Mouse (Mus musculus) midbrain, embryonic 10.5 days (tissue): ENCODE measurements at regions not wholly inside any gene's neighbourhood (a gene's known extent, or its start where the extent isn't known, plus 50 kb on each side); places are given as distances from the start of the nearest gene placed in this dataset.
"Not testable (repeated sequence)": the region's sequence is repeated elsewhere in the genome, so short reads cannot be mapped to it uniquely, and the experiment has no call there.

Experiments
- DNase-seq: peaks from one replicate; pipeline ENCODE4 v3.0.0-alpha.2; 2017; ENCODE audit warnings: low spot score
- H3K27ac ChIP-seq: fragments of 300-500 bp; sonication (generic); replicated peaks from 2 replicates; pipeline ENCODE4 v1.5.1; 2016; ENCODE audit warnings: mild to moderate bottlenecking
- H3K27me3 ChIP-seq: fragments of 300-500 bp; sonication (generic); 2 replicates; pipeline ENCODE4 v1.6.1; 2016; ENCODE audit warnings: low read depth, mild to moderate bottlenecking; ENCODE audit not compliant: poor library complexity, severe bottlenecking
- H3K36me3 ChIP-seq: fragments of 300-500 bp; sonication (generic); 2 replicates; pipeline ENCODE4 v1.6.1; 2016; ENCODE audit warnings: mild to moderate bottlenecking, moderate library complexity
- H3K4me1 ChIP-seq: fragments of 300-500 bp; sonication (generic); 2 replicates; pipeline ENCODE4 v1.6.1; 2016
- H3K4me3 ChIP-seq: fragments of 300-500 bp; sonication (generic); 2 replicates; pipeline ENCODE4 v1.5.1; 2016; ENCODE audit warnings: mild to moderate bottlenecking, moderate library complexity
- H3K9me3 ChIP-seq: fragments of 300-500 bp; sonication (generic); replicated peaks from 2 replicates; pipeline ENCODE4 v1.6.1; 2016; ENCODE audit warnings: mild to moderate bottlenecking
- WGBS: fragments of 180-500 bp; shearing (Covaris S2); methylation state at CpG from one replicate; pipeline ENCODE4 v1.1.7; 2016; 5-methylcytosine and 5-hydroxymethylcytosine counted together

- no peaks in the 10 kb centered on the region for H3K36me3 ChIP-seq
- H3K4me1 ChIP-seq: peaks cover 3% of the 10 kb centered on the region; the same call in 1 of the 2 replicates
- no peaks in the 10 kb centered on the region for H3K27me3 ChIP-seq
- H3K27ac ChIP-seq: no peak overlapping the region
- H3K9me3 ChIP-seq: no peaks in the 10 kb centered on the region
- 77% methylated on average over 14 of the region's 14 CpGs for WGBS
- DNase-seq: no peak
- no peak overlapping the region for H3K4me3 ChIP-seq
These were observed 310.5 kb downstream of the Eipr1 start for GRCm38 (mm10) chr12:29062025-29062637.

- Histone ChIP-seq H3K27me3 (0 out of 2 replicates have a peak, but pooled peaks cover 4% of the 10 kb centered on the region), H3K4me3 (no peak overlapping the region), H3K4me1 (peaks cover 2% of the 10 kb centered on the region; the same call in 1 of the 2 replicates), H3K27ac (no peak overlapping the region), H3K36me3 (no peaks in the 10 kb centered on the region), H3K9me3 (no peaks in the 10 kb centered on the region)
- 96% methylated on average over 3 of the region's 3 CpGs for WGBS
- no peak for DNase-seq
These were observed 311.2 kb downstream of the Eipr1 start for GRCm38 (mm10) chr12:29062801-29063200.

DNA sequence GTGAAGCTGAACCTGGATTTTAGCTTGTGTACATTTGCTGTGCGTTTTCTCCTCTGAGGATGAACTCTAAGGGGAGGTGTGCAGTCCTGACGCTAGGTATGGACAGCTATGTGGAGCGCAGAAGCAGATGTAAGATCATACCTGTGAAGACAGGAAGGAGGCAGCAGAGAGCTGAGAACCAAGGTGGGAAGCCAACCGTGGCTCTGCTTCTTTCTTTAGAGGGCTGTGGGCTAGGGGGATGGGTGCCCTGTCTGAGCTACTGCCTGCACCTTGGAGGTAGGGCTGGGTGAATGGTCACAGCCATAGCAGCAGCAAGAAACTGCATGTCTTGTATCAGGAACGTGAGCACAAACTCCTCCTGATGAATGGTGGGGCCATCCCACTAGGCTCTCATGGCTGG is 316.6 kb downstream of the Eipr1 start:
- Histone ChIP-seq H3K4me1 (peaks cover 5% of the 10 kb centered on the region; the same call in 1 of the 2 replicates), H3K27ac (no peak overlapping the region), H3K36me3 (no peaks in the 10 kb centered on the region), H3K27me3 (0 out of 2 replicates have a peak, but pooled peaks cover 7% of the 10 kb centered on the region), H3K9me3 (no peaks in the 10 kb centered on the region), H3K4me3 (no peak overlapping the region)
- DNase-seq: no peak
- 27% methylated on average over 5 of the region's 5 CpGs for WGBS

- no peak for DNase-seq
- 80% methylated on average over 10 of the region's 10 CpGs for WGBS
- Histone ChIP-seq H3K27me3 (0 out of 2 replicates have a peak, but pooled peaks cover 2% of the 10 kb centered on the region), H3K4me1 (peaks cover 15% of the 10 kb centered on the region), H3K9me3 (no peaks in the 10 kb centered on the region), H3K4me3 (no peak overlapping the region), H3K36me3 (no peaks in the 10 kb centered on the region), H3K27ac (peak overlapping the region; percentile 59; the same call in 1 of the 2 replicates)
These were observed 323.7 kb downstream of the Eipr1 start for GRCm38 (mm10) chr12:29075096-29075852.

- H3K9me3 ChIP-seq: no peaks in the 10 kb centered on the region
- no peaks in the 10 kb centered on the region for H3K36me3 ChIP-seq
- no peak overlapping the region for H3K4me3 ChIP-seq
- H3K4me1 ChIP-seq: peaks cover 15% of the 10 kb centered on the region
- H3K27ac ChIP-seq: peak overlapping the region; percentile 28
- H3K27me3 ChIP-seq: no peaks in the 10 kb centered on the region
- no peak for DNase-seq
- 43% methylated on average over 1 of the region's 1 CpGs for WGBS
These were observed 325.0 kb downstream of the Eipr1 start for GRCm38 (mm10) chr12:29076606-29077005.

DNA sequence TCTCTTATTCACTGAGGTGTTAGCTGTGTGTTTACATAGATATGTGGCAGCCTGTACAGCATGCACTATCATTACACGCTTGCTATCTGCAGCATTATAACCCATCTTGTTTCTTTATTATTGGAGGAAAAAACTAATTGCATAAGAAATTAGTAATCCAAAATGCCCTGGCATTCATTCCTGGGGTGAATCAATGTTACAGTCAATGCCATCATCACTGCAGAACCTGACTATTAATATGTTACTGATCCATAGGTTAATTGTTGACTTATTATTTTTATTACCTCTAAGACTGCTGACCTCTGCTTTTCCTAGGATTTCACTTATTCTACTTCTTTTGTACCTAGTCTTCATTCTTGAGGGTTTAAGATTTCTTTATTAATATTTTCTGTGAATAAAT is 327.4 kb downstream of the Eipr1 start:
- H3K4me3 ChIP-seq: no peak overlapping the region
- H3K9me3 ChIP-seq: no peaks in the 10 kb centered on the region
- H3K27me3 ChIP-seq: no peaks in the 10 kb centered on the region
- WGBS: 91% methylated on average over 1 of the region's 1 CpGs
- no peak overlapping the region for H3K27ac ChIP-seq
- H3K4me1 ChIP-seq: peaks cover 27% of the 10 kb centered on the region
- no peak for DNase-seq
- H3K36me3 ChIP-seq: no peaks in the 10 kb centered on the region

DNA sequence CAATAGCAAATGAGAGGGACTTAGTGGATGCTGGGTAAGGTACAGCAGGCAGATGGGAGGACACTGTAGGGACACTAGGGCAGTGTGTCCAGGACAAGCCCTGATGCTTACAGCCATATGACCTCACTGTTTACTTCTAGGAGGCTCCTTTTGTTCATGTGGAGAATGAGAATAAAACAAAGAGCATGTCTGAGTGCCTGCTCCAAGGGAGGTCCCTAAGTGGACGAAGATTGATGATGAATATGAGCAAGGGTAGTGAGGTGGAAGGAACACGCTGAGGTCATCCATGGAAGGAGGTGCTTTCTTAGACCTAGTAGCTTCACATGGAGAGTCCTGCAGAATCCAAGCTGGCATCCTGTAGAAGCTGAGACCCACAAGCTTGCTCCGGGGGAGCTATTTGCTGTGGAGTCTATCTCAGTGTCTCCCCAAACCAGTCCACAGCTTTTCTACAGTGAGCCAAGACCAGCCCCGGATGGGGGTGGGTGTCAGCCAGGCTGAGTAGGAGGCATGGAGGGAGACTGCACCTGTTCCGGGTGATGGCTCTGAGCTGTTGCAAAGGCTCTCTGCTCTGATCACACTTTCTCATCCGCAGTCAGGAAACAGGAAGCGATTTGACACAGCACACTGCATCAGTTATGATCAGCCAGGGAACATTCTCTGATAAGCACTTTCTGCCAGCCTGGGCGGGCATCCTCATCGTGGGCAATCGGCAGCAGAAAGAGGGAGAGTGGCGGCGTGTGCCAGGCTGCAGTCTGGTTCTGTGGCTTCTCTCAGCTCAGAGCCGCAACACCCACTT is 332.0 kb downstream of the Eipr1 start:
- no peak overlapping the region for H3K4me3 ChIP-seq
- WGBS: 78% methylated on average over 13 of the region's 13 CpGs
- DNase-seq: no peak

GRCm38 (mm10) chr12:29087245-29087644 is 335.6 kb downstream of the Eipr1 start:
- not testable (repeated sequence) for H3K36me3 ChIP-seq, H3K27me3 ChIP-seq, H3K4me3 ChIP-seq, H3K27ac ChIP-seq, H3K9me3 ChIP-seq, DNase-seq
- peaks cover 12% of the 10 kb centered on the region for H3K4me1 ChIP-seq
- WGBS: 41% methylated on average over 2 of the region's 2 CpGs

More for the DNA sequence above, 332.0 kb downstream of the Eipr1 start:
- H3K27ac ChIP-seq: 0 out of 2 replicates have a peak overlapping the region, but pooled peaks have one; percentile 35
- no peaks in the 10 kb centered on the region for H3K36me3 ChIP-seq
- H3K27me3 ChIP-seq: no peaks in the 10 kb centered on the region
- H3K9me3 ChIP-seq: no peaks in the 10 kb centered on the region
- peaks cover 12% of the 10 kb centered on the region for H3K4me1 ChIP-seq

DNA sequence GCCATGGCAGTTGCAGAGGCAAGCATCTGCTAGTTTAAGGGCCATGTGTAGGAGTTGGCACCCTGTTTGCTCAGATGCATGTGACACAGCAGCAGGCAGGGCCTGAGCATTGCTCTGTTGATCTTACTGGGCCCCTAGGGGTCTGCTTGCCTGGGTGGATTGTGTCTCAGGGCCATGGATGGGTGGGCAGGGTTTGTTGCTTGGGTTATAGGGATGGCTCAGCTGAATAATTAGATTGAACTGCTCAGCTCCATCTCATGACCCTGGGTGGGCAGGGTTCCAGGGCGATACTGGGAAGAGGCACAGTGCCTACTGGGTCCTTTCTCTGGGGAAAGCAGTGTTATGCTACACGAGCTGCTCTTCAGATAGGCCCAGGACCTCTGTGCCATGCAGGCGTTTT is 338.0 kb downstream of the Eipr1 start:
- peaks cover 10% of the 10 kb centered on the region; the same call in 1 of the 2 replicates for H3K27me3 ChIP-seq
- no peaks in the 10 kb centered on the region for H3K36me3 ChIP-seq
- 67% methylated on average over 3 of the region's 3 CpGs for WGBS
- peak overlapping the region; percentile 28 for H3K27ac ChIP-seq
- no peaks in the 10 kb centered on the region for H3K9me3 ChIP-seq
- DNase-seq: no peak
- H3K4me1 ChIP-seq: no peaks in the 10 kb centered on the region; the same call in 1 of the 2 replicates
- no peak overlapping the region for H3K4me3 ChIP-seq

GRCm38 (mm10) chr12:29090451-29090850 is 338.8 kb downstream of the Eipr1 start:
- Histone ChIP-seq H3K27me3 (peaks cover 10% of the 10 kb centered on the region; the same call in 1 of the 2 replicates), H3K9me3 (no peaks in the 10 kb centered on the region), H3K4me3 (no peak overlapping the region), H3K27ac (no peak overlapping the region), H3K36me3 (no peaks in the 10 kb centered on the region), H3K4me1 (peaks cover 8% of the 10 kb centered on the region)
- 93% methylated on average over 5 of the region's 5 CpGs for WGBS
- no peak for DNase-seq

DNA sequence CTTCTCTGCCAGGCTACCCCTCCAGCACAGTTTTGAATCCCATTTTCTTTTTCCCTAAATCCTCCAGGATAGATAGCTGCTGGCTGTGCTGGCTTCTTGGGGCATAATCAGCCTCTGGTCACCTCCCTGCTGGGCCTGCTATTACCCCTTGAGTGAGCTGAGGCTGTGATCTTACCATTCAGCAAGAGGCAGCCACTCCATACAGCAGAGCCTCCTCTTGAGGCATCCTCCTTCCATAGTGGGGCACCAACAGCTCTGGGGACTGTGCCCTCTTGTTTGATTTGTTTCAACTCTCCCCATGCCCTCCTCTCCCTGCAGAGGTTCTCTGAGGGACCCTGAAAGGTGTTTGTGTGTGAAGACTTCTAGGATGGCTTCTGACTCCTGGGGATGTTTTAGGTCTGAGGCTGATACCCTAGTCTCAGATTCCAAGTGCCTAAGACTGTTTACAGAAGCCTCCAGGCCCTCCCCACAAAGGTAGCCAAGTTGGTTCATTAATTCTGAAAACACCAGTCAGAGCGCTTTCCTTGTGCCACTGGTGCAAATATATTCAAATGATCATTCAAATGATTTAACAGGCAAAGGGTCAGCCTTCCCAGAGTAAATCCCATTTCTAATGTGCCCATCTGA is 343.9 kb downstream of the Eipr1 start:
- H3K4me3 ChIP-seq: peak overlapping the region; percentile 37; the same call in 1 of the 2 replicates
- no peaks in the 10 kb centered on the region for H3K36me3 ChIP-seq
- H3K27me3 ChIP-seq: peaks cover 10% of the 10 kb centered on the region; the same call in 1 of the 2 replicates
- peak; percentile 15 for DNase-seq
- peaks cover 34% of the 10 kb centered on the region for H3K4me1 ChIP-seq
- H3K9me3 ChIP-seq: no peaks in the 10 kb centered on the region
- 6% methylated on average over 1 of the region's 1 CpGs for WGBS
- peak overlapping the region; percentile 83 for H3K27ac ChIP-seq
